Mouse (Mus musculus) small intestine, adult 2 months (tissue): Measurements from ENCODE around the gene Olfr891.

Experiments
- CTCF ChIP-seq: fragments of 200-500 bp; IDR thresholded peaks from 2 replicates; pipeline ENCODE4 v1.5.1; 2012; ENCODE audit warnings: low read depth, mild to moderate bottlenecking, control low read depth, inconsistent platforms, low read length, moderate library complexity, mixed read lengths; ENCODE audit not compliant: insufficient replicate concordance, insufficient read length; ENCODE audit errors: extremely low read depth
- POLR2A ChIP-seq: fragments of 200-500 bp; IDR thresholded peaks from 2 replicates; pipeline ENCODE4 v1.6.1; 2012; ENCODE audit warnings: low read depth, mild to moderate bottlenecking, control low read depth, inconsistent platforms, low read length, moderate library complexity

GRCm38 (mm10) chr9:38180721-38181120 is at the start of gene Olfr891:
- no peak for TF ChIP-seq CTCF
- TF ChIP-seq POLR2A = no peak
